Mouse (Mus musculus): ENCODE results near the gene Tchh. TPM values are rescaled to one million over a fixed set of nuclear protein-coding genes. Genes with fewer than 3 reads are reported as not detected.
"Not testable (repeated sequence)": the region's sequence is repeated elsewhere in the genome, so short reads cannot be mapped to it uniquely, and the experiment has no call there.

Tchh gene
- total RNA-seq, 2 experiments from 2014 or later: 0.19 TPM; not detected in 1

DNA sequence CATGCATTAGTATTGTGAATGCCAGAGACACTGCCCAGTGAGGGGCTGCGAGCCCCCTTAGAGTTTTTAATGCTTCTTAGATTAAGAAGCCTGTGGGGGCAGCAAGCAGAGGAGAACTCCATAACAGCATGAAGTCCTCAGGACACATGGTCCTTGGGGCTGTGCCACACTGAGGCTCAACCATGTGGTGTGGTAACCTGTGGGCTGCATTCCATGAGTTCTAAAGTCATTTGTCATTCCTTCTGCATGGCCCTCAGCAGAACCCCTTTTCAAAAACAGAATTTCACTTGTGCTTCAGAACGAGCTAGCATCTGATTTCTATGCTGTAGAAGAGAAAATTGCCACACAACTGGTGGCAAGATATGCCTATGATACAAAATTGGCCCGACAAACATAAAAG lies 50.0 kb downstream of the Tchh start:
- no peak for ATAC-seq (replicated peaks; ENCODE audit: low FRiP score, poor library complexity, severe bottlenecking)

DNA sequence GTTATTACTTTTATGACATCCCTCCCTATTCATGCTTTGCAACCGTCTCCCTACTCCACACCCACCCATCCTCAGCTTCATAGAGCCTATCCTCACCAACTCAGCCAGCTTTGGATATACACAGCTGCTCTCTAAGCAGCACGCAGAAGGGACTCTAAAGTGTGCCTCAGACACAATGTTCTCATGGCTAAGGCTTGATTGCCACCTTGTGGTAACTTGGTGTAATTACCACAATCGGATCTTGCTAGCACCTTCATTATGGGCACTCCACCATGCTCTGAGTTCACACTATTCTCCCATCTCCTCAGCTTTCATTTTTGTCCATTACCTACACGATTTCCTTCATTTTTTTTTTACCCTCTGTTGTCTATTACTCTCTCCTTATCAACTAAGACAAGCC lies 51.9 kb downstream of the Tchh start:
- no peak; the same call in 1 of the 2 replicates for ATAC-seq (replicated peaks; ENCODE audit: low FRiP score, poor library complexity, severe bottlenecking)

DNA sequence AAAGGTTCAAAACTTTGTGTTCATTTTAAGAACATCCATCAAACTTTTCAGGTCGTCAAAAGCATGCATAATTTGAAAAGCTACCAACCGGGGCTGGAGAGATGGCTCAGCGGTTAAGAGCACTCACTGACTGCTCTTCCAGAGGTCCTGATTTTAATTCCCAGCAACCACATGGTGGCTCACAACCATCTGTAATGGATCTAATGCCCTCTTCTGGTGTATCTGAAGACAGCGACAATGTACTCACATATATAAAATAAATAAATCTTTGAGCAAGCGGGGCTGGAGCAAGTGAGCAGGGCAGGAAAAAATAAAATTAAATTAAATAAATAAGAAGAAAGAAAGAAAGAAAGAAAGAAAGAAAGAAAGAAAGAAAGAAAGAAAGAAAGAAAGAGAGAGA lies 52.6 kb downstream of the Tchh start:
- not testable (repeated sequence) for ATAC-seq (replicated peaks; ENCODE audit: low FRiP score, poor library complexity, severe bottlenecking)

DNA sequence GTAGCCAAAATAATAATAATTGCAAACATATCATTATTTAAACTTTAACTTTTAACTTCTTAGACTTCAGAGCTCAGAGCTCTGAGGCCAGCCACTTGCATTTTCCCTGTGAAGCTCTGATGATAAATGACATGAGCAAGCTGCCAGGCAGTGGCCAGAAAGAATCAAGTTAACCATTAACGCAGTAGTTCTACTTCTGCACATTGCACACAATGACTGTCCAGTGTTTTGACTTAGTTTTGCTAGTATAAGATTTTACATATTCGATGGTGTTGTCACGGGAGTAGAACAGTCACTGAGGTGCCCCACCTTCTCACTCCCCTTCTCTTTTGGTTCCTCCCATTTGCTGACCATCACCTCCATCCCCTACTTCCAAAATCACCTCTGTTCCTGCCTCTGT lies 55.0 kb downstream of the Tchh start:
- no peak for ATAC-seq (replicated peaks; ENCODE audit: low FRiP score, poor library complexity, severe bottlenecking)

Other genes with a start within 250 kb of the Tchh start
- gene Flg2, start 245.1 kb upstream of the Tchh start, total RNA-seq (2015; ENCODE audit: low replicate concordance): not detected in 2 replicates
- gene Flg2, start 245.1 kb upstream of the Tchh start, total RNA-seq (2017; ENCODE audit: low replicate concordance): not detected in 2 replicates
- gene Flg, start 168.8 kb upstream of the Tchh start, total RNA-seq (2015; ENCODE audit: low replicate concordance): not detected in 2 replicates
- gene Flg, start 168.8 kb upstream of the Tchh start, total RNA-seq (2017; ENCODE audit: low replicate concordance): 0.42 TPM in 1 of 2 replicates, not detected in the other
- gene Hrnr, start 122.6 kb upstream of the Tchh start, total RNA-seq (2015; ENCODE audit: low replicate concordance): not detected in 2 replicates
- not detected in 2 replicates for gene Hrnr, start 122.6 kb upstream of the Tchh start, total RNA-seq (2017; ENCODE audit: low replicate concordance)
- not detected in 2 replicates for gene Rptn, start 48.6 kb upstream of the Tchh start, total RNA-seq (2015; ENCODE audit: low replicate concordance)
- not detected in 2 replicates for gene Rptn, start 48.6 kb upstream of the Tchh start, total RNA-seq (2017; ENCODE audit: low replicate concordance)
- gene Tchhl1, start 26.4 kb downstream of the Tchh start, total RNA-seq (2015; ENCODE audit: low replicate concordance): not detected in 2 replicates
- gene Tchhl1, start 26.4 kb downstream of the Tchh start, total RNA-seq (2017; ENCODE audit: low replicate concordance): not detected in 2 replicates
- gene S100a11, start 78.2 kb downstream of the Tchh start, total RNA-seq (2015; ENCODE audit: low replicate concordance): 797 and 864 TPM in 2 replicates
- gene S100a11, start 78.2 kb downstream of the Tchh start, total RNA-seq (2017; ENCODE audit: low replicate concordance): 50.3 and 92.3 TPM in 2 replicates
- 69.6 and 73.6 TPM in 2 replicates for gene S100a10, start 112.8 kb downstream of the Tchh start, total RNA-seq (2015; ENCODE audit: low replicate concordance)
- gene S100a10, start 112.8 kb downstream of the Tchh start, total RNA-seq (2017; ENCODE audit: low replicate concordance): 56.1 and 64.1 TPM in 2 replicates
- not detected in 2 replicates for gene Tdpoz2, start 210.4 kb downstream of the Tchh start, total RNA-seq (2015; ENCODE audit: low replicate concordance)
- not detected in 2 replicates for gene Tdpoz2, start 210.4 kb downstream of the Tchh start, total RNA-seq (2017; ENCODE audit: low replicate concordance)
- not detected in 2 replicates for gene Tdpoz1, start 234.0 kb downstream of the Tchh start, total RNA-seq (2015; ENCODE audit: low replicate concordance)
- not detected in 2 replicates for gene Tdpoz1, start 234.0 kb downstream of the Tchh start, total RNA-seq (2017; ENCODE audit: low replicate concordance)

Measured in erythroblast, adult 5-6 weeks (primary cell).